Mouse (Mus musculus) C2C12 (cell line): Measurements from ENCODE around the gene Cacna1a. TPM values are rescaled to one million over a fixed set of nuclear protein-coding genes. Genes with fewer than 3 reads are reported as not detected.

Source experiments
- H3K27me3 ChIP-seq: one replicate; pipeline ENCODE4 v1.6.1; 2011; ENCODE audit not compliant: control insufficient read depth, insufficient read depth, insufficient read length
- H3K36me3 ChIP-seq: one replicate; pipeline ENCODE4 v1.6.1; 2011; ENCODE audit not compliant: control insufficient read depth, insufficient read depth
- H3K4me3 ChIP-seq: one replicate; pipeline ENCODE4 v1.5.1; 2011; ENCODE audit warnings: mild to moderate bottlenecking, control low read depth; ENCODE audit not compliant: poor library complexity, insufficient read depth, severe bottlenecking
- H3K79me2 ChIP-seq: one replicate; pipeline ENCODE4 v1.6.1; 2011; ENCODE audit not compliant: control insufficient read depth, insufficient read depth
- H3K79me3 ChIP-seq: one replicate; pipeline ENCODE4 v1.6.1; 2011; ENCODE audit warnings: low read depth, control low read depth
- H3ac ChIP-seq: one replicate; pipeline ENCODE3; 2011; ENCODE audit warnings: low read depth; ENCODE audit not compliant: control insufficient read depth, insufficient read length
- CEBPB ChIP-seq: IDR thresholded peaks from one replicate; pipeline ENCODE4 v1.6.1; 2011; ENCODE audit warnings: low read depth, mild to moderate bottlenecking, control low read depth, moderate library complexity
- CTCF ChIP-seq: IDR thresholded peaks from one replicate; pipeline ENCODE4 v1.5.1; 2011; ENCODE audit not compliant: control insufficient read depth, insufficient read depth, insufficient read length
- FOSL1 ChIP-seq: IDR thresholded peaks from one replicate; pipeline ENCODE4 v1.8.0; 2011; ENCODE audit warnings: mild to moderate bottlenecking, low read length; ENCODE audit not compliant: poor library complexity, insufficient read depth, severe bottlenecking
- MAX ChIP-seq: IDR thresholded peaks from one replicate; pipeline ENCODE4 v1.6.1; 2011; ENCODE audit warnings: mild to moderate bottlenecking, control low read depth
- MYOD1 ChIP-seq: IDR thresholded peaks from one replicate; pipeline ENCODE4 v1.6.1; 2011; ENCODE audit warnings: low read depth; ENCODE audit not compliant: control insufficient read depth, insufficient read length
- MYOG ChIP-seq: IDR thresholded peaks from one replicate; pipeline ENCODE4 v1.6.1; 2011; ENCODE audit not compliant: control insufficient read depth, insufficient read length; ENCODE audit errors: extremely low read depth
- USF1 ChIP-seq: IDR thresholded peaks from one replicate; pipeline ENCODE4 v1.6.1; 2011; ENCODE audit warnings: low read depth, mild to moderate bottlenecking, control low read depth, moderate library complexity
- polyA plus RNA-seq: library from polyadenylated mRNA; unstranded; fragments of >200 nt; fragmentation: generic; extraction: Trizol; gene quantifications from one replicate; pipeline ENCODE4 v1.2.1, GENCODE M21; 2012; ENCODE audit warnings: missing spikeins

Cacna1a gene
- polyA plus RNA-seq, 1 experiment: 3.1 TPM

DNA sequence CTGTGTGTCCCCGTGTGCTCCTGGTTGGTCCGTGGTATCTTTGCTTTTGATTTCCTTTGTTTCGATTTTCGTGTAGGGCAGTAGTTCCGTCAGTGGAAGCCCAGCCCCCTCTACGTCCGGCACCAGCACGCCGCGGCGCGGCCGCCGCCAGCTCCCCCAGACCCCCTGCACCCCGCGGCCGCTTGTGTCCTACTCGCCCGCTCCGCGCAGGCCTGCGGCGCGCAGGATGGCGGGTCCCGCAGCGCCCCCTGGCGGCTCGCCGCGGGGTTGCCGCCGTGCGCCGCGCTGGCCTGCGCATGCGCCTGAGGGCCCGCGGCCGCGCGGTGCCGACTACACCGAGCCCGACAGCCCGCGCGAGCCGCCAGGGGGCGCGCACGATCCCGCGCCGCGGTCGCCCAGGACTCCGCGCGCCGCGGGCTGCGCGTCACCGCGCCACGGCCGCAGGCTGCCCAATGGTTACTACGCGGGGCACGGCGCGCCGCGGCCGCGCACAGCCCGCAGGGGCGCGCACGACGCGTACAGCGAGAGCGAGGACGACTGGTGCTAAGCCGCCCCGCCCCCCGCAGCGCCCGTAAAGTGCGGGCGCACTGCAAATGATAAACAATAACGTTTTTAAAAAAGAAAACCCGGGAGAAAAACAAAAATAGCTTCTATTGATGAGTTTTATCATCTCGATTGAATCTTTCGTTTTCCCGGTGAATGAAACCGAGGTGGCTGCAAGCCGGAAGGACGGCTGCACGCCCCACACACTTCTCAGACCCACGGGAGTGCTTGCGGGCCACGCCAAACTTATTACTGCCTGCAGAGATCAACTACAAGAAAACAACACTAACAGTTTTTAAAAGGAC is 251.1 kb downstream of the Cacna1a start:
- no peaks in the 10 kb centered on the region for H3K27me3 ChIP-seq
- TF ChIP-seq CEBPB (no peak), CTCF (peak; percentile 100)
- peak overlapping the region; percentile 39 for H3K4me3 ChIP-seq
- H3K79me3 ChIP-seq: no peaks in the 10 kb centered on the region
- H3K36me3 ChIP-seq: no peaks in the 10 kb centered on the region
- no peaks in the 10 kb centered on the region for H3K79me2 ChIP-seq
- peak overlapping the region; percentile 65 for H3ac ChIP-seq

DNA sequence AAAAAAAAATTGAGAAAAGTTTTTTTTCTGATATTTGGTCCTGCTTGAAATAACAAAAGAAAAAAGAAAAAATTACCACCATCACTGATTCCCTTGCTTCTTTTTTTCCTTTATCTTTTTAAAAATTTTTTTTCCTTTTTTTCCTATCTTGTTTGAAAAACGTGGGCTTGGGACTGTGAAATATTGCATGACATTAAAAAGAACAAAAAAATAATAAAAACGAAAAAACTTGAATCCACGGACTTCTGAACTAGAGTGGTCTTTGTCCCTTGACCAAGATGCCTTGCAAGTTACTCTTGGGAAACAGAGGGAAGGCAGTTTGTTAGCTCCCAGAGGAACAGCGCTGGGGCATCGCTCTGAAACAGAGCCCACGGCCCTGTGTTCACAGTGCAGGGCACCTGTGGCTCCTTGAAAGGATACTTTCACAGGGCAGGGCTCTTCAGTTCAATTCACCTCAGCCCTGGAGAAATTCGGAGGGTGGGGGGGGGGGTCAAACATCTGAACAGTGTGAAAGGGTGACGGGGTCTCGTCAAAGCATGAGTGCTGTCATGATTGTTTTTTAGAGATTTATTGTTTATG is 251.9 kb downstream of the Cacna1a start:
- TF ChIP-seq FOSL1 (no peak), USF1 (no peak), MYOG (no peak), MAX (no peak), CTCF (no peak)
- Histone ChIP-seq H3K4me3 (peak overlapping the region; percentile 39), H3K36me3 (no peaks in the 10 kb centered on the region), H3K79me2 (no peaks in the 10 kb centered on the region), H3ac (no peak overlapping the region), H3K79me3 (no peaks in the 10 kb centered on the region), H3K27me3 (no peaks in the 10 kb centered on the region)

DNA sequence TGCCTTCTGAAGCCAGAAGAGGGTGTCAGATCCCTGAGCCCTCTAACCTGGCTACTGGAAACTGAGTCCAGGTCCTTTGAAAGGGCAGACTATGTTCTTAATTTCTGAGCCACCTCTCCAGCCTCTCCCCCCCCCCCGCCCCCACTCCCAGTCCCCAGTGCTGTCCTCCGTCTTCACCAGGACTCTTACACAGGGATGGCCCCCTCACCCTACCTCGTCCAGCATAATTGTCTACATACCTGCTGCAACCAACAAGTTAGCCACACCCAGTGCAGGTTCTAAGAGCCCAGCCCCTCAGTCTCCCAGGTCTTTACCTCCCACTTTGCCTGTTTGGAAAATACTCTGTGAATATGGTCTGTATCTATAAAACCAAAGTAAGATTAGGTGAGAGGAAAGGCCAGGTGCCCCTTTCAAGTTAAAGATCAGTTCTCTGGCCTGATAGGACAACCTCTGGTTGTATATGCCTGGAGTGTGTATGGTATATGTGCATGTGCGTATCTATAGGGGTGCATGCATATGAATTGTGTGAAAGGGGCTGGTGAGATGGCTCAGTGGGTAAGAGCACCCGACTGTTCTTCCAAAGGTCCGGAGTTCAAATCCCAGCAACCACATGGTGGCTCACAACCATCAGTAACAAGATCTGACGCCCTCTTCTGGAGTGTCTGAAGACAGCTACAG is 252.5 kb downstream of the Cacna1a start:
- H3K27me3 ChIP-seq: no peaks in the 10 kb centered on the region
- no peak overlapping the region for H3ac ChIP-seq
- H3K36me3 ChIP-seq: no peaks in the 10 kb centered on the region
- no peak overlapping the region for H3K4me3 ChIP-seq
- no peaks in the 10 kb centered on the region for H3K79me3 ChIP-seq
- TF ChIP-seq FOSL1 (no peak), USF1 (no peak), CTCF (no peak), MYOD1 (no peak), MAX (no peak), MYOG (no peak), CEBPB (no peak)
- H3K79me2 ChIP-seq: no peaks in the 10 kb centered on the region

DNA sequence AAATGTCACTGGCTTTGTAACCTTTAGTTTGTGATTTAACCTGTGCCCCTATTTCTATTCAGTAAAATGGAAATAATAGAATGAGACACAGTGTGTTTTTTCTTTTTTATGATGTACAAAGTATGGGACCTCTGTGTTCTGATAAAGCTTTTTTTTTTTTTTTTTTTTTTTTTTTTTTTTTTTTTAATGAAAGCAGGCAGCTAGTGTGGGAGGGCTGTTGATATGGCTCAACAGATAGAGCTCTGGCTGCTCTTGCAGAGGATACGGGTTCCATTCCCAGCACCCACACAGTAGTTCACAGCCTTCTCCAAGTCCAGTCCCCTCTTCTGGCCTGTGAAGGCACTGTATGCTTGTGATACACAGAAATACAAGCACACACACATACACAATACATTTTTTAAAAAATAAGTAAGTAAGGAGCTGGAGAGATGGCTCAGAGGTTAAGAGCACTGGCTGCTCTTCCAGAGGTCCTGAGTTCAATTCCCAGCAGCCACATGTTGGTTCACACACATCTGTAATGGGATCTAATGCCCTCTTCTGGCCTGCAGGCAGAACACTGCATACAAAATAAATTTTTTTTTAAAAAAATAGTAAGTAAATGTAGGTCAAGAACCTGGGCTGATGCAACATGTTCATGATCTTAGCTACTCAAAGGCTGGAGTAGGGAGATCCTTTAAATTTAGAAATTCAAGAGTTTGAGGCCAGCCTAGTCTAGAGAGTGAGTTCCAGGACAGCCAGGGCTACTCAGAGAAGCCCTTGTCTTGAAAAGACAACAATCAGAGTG is 253.5 kb downstream of the Cacna1a start:
- Histone ChIP-seq H3K79me3 (no peaks in the 10 kb centered on the region), H3ac (no peak overlapping the region), H3K4me3 (no peak overlapping the region), H3K79me2 (no peaks in the 10 kb centered on the region), H3K36me3 (no peaks in the 10 kb centered on the region), H3K27me3 (no peaks in the 10 kb centered on the region)
- TF ChIP-seq USF1: no peak

DNA sequence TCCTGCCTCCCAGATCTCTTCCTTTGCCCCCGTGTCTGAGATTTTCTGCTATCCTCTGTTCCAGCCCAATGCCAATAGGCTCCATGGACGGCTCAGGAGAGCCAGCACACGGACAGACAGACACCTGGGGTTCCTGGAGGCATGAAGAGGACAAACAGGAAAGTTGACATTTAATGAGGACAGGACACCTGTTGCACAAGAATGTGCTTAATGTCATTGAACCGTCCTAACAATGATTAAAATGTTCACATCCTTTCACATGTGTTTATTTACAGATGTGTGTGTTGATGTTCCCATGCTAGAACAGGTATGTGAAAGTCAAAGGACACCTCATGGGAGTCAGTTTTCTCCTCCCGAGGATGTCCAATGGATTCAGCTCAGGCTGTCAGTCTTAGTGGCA is 254.8 kb downstream of the Cacna1a start:
- no peaks in the 10 kb centered on the region for H3K36me3 ChIP-seq
- no peaks in the 10 kb centered on the region for H3K79me3 ChIP-seq
- TF ChIP-seq CTCF (no peak), USF1 (no peak), FOSL1 (no peak), MAX (no peak), MYOD1 (no peak), MYOG (no peak), CEBPB (no peak)
- H3K27me3 ChIP-seq: no peaks in the 10 kb centered on the region
- no peak overlapping the region for H3K4me3 ChIP-seq
- no peaks in the 10 kb centered on the region for H3K79me2 ChIP-seq
- H3ac ChIP-seq: no peak overlapping the region

DNA sequence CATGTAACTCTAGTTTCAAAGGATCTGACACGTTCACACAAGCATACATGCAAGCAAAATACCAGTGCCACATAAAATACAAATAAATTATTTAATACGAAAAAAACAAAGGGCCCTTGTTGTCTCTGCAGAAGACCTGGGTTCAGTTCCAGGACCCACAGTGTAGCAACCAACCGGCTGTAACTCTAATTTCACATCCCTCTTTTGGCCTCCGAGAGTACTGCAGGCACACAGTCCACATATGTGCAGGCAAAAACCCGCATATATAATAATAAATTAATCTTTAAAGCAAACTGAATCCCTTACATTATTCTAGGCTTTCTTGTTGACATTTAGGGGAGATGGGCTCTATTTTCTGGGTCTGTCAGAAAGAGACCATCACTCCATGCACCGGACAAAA is 258.6 kb downstream of the Cacna1a start:
- Histone ChIP-seq H3K4me3 (no peak overlapping the region), H3K27me3 (no peaks in the 10 kb centered on the region), H3ac (no peak overlapping the region), H3K79me2 (no peaks in the 10 kb centered on the region), H3K36me3 (no peaks in the 10 kb centered on the region), H3K79me3 (no peaks in the 10 kb centered on the region)
- TF ChIP-seq MYOD1 (no peak), MAX (no peak), MYOG (no peak), USF1 (no peak), FOSL1 (no peak), CEBPB (no peak), CTCF (no peak)
